Mouse (Mus musculus): ENCODE results near the gene Gm4881. TPM values are rescaled to one million over a fixed set of nuclear protein-coding genes. Genes with fewer than 3 reads are reported as not detected.

Gm4881 gene
- polyA plus RNA-seq, 1 experiment from 2014 or later, result 1.3 TPM

DNA sequence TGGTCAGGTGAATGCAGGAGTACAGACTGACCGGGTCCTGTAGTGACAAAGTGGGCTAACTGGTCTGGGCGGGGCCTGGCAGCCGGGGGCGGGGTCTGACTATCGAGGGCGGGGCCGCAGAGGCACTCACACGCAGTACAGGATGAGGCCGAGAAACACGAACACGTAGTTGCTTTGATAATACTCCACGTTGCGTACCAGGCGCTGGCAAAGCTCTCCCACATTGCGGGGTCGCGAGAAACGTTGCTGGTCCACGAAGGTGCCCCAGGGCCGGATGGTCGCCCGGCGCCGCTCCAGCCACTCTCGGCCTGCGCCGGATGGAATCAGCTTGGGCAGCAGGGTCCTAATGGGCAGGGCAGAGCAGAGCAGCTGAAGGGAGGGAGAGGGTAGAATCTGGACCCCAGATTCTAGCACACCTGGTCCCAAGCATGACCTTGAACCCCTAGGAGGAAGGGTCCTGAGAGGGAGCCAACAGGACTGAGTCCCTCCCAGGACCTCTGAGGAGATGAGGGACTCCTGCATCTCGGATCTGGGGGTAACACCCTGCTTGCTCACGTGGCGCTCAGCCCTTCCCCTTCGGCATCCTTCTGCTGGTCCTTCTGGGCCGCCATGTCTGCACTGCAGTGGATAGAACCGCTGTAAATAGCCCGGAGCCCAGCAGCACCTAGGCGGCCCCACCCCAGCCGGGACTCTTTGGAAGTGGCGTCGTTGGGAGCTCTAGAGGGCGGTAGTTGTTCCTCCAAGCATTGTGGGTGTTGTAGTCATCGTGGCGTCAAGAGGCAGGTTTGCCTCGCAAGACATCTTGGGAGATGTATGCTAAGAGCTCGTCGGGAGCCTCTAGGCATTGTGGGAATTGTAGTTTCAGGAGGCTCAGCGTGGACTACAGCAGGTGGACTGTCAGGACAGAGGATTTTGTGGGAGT lies 27.9 kb upstream of the Gm4881 start, which contains the start of gene Rabac1:
Gene Rabac1 (minus strand): TSS at position 783 of the 922 bp plus-strand sequence.
- peak; percentile 91 for ATAC-seq (replicated peaks)
- Histone ChIP-seq H3K9me3 (no peaks in the 10 kb centered on the region), H3K36me3 (peaks cover under 1% of the 10 kb centered on the region; the same call in 1 of the 2 replicates), H3K4me3 (peak within 1 kb of the TSS; percentile 80), H3K27me3 (no peaks in the 10 kb centered on the region), H3K4me1 (peaks cover 18% of the 10 kb centered on the region), H3K27ac (replicated peaks) (peak within 1 kb of the TSS; percentile 75), H3K9ac (replicated peaks) (peak within 1 kb of the TSS; percentile 86), H3K4me2 (replicated peaks) (peak within 1 kb of the TSS; percentile 83)
- under 1% methylated on average over 45 of the region's 45 CpGs for WGBS

- WGBS, result 8% methylated on average over 19 of the region's 19 CpGs
- Histone ChIP-seq H3K9me3 (no peaks in the 10 kb centered on the region), H3K4me3 (peak overlapping the region; percentile 80), H3K27ac (replicated peaks) (peak overlapping the region; percentile 75), H3K4me1 (peaks cover 18% of the 10 kb centered on the region), H3K27me3 (no peaks in the 10 kb centered on the region), H3K9ac (replicated peaks) (peak overlapping the region; percentile 86), H3K36me3 (no peaks in the 10 kb centered on the region), H3K4me2 (replicated peaks) (peak overlapping the region; percentile 83)
- ATAC-seq (replicated peaks), result 0 out of 2 replicates have a peak, but pooled peaks have one; percentile 3
Measured at GRCm38 (mm10) chr7:24971261-24971971, 27.1 kb upstream of the Gm4881 start.

- Histone ChIP-seq H3K9ac (replicated peaks) (no peak overlapping the region), H3K27ac (replicated peaks) (no peak overlapping the region), H3K4me3 (no peak overlapping the region), H3K36me3 (no peaks in the 10 kb centered on the region), H3K9me3 (no peaks in the 10 kb centered on the region), H3K4me1 (peaks cover 18% of the 10 kb centered on the region), H3K4me2 (replicated peaks) (no peak overlapping the region), H3K27me3 (no peaks in the 10 kb centered on the region)
- WGBS, result 95% methylated on average over 3 of the region's 3 CpGs
- no peak for ATAC-seq (replicated peaks)
Measured at GRCm38 (mm10) chr7:24970341-24970740, 26.0 kb upstream of the Gm4881 start.

DNA sequence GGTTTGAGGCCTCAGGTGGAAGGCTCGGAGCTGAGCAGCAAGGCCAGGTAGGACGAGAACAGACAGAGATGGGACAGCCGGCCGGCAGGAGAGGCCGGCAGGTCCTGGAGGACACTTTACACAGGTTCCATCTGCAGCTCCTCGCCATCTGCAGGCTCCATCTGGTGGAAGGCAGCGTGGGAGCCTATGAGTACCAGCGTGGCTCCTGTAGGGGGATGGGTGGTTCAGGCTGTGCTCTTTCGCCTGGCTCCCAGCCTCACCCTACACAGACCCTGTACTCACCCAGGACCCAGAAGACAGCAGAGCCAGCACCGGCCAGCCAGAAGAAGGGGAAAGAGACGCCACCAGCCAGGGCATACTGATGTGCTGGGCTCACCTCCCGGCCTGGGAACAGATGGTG lies 25.5 kb upstream of the Gm4881 start:
- no peaks in the 10 kb centered on the region for H3K27me3 ChIP-seq
- H3K4me1 ChIP-seq, result peaks cover 18% of the 10 kb centered on the region
- 70% methylated on average over 12 of the region's 12 CpGs for WGBS
- no peaks in the 10 kb centered on the region for H3K9me3 ChIP-seq
- no peaks in the 10 kb centered on the region for H3K36me3 ChIP-seq
- H3K4me2 ChIP-seq (replicated peaks), result no peak overlapping the region
- no peak overlapping the region for H3K9ac ChIP-seq (replicated peaks)
- no peak for ATAC-seq (replicated peaks)
- no peak overlapping the region for H3K27ac ChIP-seq (replicated peaks)
- no peak overlapping the region for H3K4me3 ChIP-seq

DNA sequence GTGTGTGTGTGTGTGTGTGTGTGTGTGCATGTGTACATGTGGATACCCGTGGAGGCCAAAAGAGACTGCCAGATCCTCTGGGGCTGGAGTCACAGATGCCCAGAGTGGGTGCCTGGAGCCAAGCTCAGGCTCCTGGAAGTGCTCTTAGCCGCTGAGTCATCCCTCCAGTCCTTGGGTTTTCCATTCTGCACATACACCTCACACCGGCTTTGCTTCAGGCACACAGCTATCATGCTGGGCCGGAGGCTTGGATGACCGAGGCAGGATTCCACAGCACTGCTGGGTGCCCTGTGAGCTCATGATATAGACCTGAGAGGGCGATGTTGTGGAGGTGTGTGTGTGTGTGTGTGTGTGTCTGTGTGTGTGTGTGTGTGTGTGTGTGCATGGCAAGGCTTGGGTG lies 24.2 kb upstream of the Gm4881 start:
- Histone ChIP-seq H3K27me3 (no peaks in the 10 kb centered on the region), H3K9ac (replicated peaks) (no peak overlapping the region), H3K36me3 (no peaks in the 10 kb centered on the region), H3K4me3 (no peak overlapping the region), H3K4me2 (replicated peaks) (no peak overlapping the region), H3K4me1 (peaks cover 18% of the 10 kb centered on the region), H3K27ac (replicated peaks) (no peak overlapping the region), H3K9me3 (no peaks in the 10 kb centered on the region)
- ATAC-seq (replicated peaks), result no peak
- WGBS, result 67% methylated on average over 6 of the region's 6 CpGs

DNA sequence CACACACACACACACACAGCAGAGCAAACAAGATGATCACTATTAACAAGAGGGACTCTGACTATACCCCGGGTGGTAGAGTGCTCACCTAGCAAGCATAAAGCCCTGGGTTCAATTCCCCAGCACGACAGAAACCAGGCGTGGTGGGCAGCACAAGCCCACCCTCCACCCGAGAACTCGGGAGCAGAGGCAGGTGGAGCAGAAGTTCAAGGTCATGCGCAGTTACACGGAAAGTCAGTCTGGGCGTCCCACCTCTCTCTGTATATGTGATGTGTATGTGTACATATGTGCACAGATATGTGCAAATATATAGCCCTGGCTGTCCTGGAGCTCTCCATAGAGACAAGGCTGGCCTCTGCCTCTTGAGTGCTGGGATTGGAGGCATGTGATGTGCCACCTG lies 23.7 kb upstream of the Gm4881 start:
- H3K9ac ChIP-seq (replicated peaks), result no peak overlapping the region
- H3K4me1 ChIP-seq, result peaks cover 18% of the 10 kb centered on the region
- no peak for ATAC-seq (replicated peaks)
- H3K27me3 ChIP-seq, result no peaks in the 10 kb centered on the region
- no peak overlapping the region for H3K4me2 ChIP-seq (replicated peaks)
- 86% methylated on average over 8 of the region's 8 CpGs for WGBS
- no peaks in the 10 kb centered on the region for H3K9me3 ChIP-seq
- H3K27ac ChIP-seq (replicated peaks), result no peak overlapping the region
- no peak overlapping the region for H3K4me3 ChIP-seq
- no peaks in the 10 kb centered on the region for H3K36me3 ChIP-seq

DNA sequence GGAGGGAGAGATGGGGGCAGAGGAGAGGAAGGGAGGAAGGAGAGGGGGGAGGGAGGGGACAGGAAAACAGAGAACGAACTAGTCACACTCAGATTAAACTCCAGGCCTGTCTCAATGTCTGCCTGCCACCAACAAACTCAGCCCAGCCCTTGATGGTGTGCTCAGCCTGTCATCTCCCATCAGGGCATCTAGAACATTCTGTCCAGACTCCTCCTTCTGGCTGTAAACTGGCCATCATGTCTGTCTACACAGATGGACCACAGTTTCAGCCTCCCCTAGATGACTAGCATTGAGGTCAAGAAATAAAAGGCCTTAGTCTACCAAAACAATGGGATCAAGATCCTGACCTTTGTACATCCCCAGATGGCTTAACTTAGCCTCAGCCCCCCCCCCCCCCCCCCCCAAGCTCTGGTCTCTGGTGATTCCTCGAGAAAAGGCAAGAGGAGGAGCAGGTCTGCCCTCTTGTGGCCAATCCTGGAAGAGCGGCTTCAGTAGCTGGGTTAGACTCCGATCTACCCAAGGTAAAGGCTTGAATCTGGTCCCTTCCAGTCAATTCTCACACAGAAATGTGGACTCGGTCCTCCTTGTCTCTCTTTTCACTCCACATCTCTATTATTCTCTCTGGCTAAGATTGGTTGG lies 20.7 kb upstream of the Gm4881 start:
- WGBS, result 18% methylated on average over 5 of the region's 5 CpGs
- Histone ChIP-seq H3K4me3 (no peak overlapping the region), H3K4me1 (peaks cover 4% of the 10 kb centered on the region; the same call in 1 of the 2 replicates), H3K9me3 (no peaks in the 10 kb centered on the region), H3K27me3 (no peaks in the 10 kb centered on the region), H3K9ac (replicated peaks) (no peak overlapping the region), H3K4me2 (replicated peaks) (no peak overlapping the region), H3K36me3 (no peaks in the 10 kb centered on the region), H3K27ac (replicated peaks) (no peak overlapping the region)
- peak; percentile 42; the same call in 1 of the 2 replicates for ATAC-seq (replicated peaks)

DNA sequence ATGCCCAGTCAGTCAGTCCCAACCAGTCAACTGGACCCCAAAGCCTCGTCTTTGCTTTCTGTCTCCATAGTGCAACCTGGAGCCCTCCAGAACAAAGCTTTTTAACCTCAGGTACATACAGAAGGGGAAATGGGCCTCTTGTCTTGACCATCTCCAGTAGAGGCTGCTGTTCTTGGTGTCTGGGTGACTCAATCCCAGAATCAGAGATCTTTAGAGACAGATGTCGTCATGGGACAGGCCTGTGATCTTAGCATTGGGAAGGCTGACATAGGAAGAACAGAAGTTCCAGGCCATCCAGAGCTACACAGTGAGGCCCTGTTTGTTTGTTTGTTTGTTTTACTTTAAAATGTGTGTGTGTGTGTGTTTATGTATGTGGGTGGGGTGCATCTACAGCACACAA lies 20.0 kb upstream of the Gm4881 start:
- no peaks in the 10 kb centered on the region for H3K4me1 ChIP-seq
- H3K36me3 ChIP-seq, result no peaks in the 10 kb centered on the region
- no peak overlapping the region for H3K4me3 ChIP-seq
- H3K4me2 ChIP-seq (replicated peaks), result no peak overlapping the region
- ATAC-seq (replicated peaks), result no peak
- no peaks in the 10 kb centered on the region for H3K9me3 ChIP-seq
- WGBS, result 80% methylated on average over 2 of the region's 2 CpGs
- H3K9ac ChIP-seq (replicated peaks), result no peak overlapping the region
- no peak overlapping the region for H3K27ac ChIP-seq (replicated peaks)
- no peaks in the 10 kb centered on the region for H3K27me3 ChIP-seq

DNA sequence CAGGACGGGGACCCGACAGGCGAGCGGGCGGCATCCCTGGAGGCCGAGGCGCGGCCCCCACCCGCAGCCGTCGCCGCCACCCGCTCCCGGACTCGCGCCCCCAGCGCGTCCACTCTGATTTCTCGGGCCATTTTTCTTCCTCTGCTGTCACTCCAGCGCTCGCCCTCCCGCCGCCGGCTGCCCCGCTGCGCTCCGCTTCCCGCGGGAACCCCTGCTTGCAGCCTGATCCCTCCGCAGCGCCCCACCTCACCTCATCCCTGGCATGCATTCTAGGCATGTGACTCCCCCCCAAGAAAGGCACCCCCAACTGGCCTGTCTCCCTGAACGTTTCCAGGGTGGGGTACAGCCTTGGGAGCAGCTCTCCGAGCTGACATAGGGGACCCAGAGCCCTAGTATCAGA lies 10.9 kb upstream of the Gm4881 start:
- peak overlapping the region; percentile 53 for H3K4me2 ChIP-seq (replicated peaks)
- peaks cover 21% of the 10 kb centered on the region for H3K4me1 ChIP-seq
- ATAC-seq (replicated peaks), result no peak
- H3K36me3 ChIP-seq, result no peaks in the 10 kb centered on the region
- 3% methylated on average over 16 of the region's 33 CpGs for WGBS
- peak overlapping the region; percentile 37 for H3K4me3 ChIP-seq
- no peaks in the 10 kb centered on the region for H3K9me3 ChIP-seq
- H3K27me3 ChIP-seq, result peaks cover 55% of the 10 kb centered on the region
- H3K9ac ChIP-seq (replicated peaks), result no peak overlapping the region
- no peak overlapping the region for H3K27ac ChIP-seq (replicated peaks)

- 0 out of 2 replicates have a peak, but pooled peaks have one; percentile 21 for ATAC-seq (replicated peaks)
- Histone ChIP-seq H3K9me3 (no peaks in the 10 kb centered on the region), H3K9ac (replicated peaks) (peak overlapping the region; percentile 35), H3K4me2 (replicated peaks) (peak overlapping the region; percentile 53), H3K4me1 (peaks cover 25% of the 10 kb centered on the region), H3K4me3 (peak overlapping the region; percentile 37), H3K27ac (replicated peaks) (no peak overlapping the region), H3K36me3 (no peaks in the 10 kb centered on the region), H3K27me3 (peaks cover 63% of the 10 kb centered on the region)
- WGBS, result 2% methylated on average over 22 of the region's 30 CpGs
Measured at GRCm38 (mm10) chr7:24954450-24954849, 10.2 kb upstream of the Gm4881 start.

DNA sequence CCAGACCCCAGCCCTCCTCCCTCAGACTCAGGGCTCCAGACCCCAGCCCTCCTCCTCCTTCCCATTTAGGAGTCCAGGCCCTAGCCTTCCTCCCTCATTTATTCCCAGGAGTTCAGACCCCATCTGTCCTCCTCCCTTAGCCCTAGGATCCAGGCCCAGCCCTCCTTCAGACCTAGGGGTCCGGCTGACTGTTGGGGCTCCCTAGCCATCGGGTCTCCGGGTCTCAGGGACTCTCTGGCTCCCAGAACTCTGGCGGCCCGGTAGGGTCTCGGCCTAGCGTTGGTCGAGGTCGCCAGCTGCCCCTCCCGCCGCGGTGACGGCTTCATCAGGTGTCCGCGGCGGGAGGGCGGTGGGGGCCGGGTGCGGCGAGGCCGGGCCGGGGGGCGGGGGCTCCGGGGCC lies 9.7 kb upstream of the Gm4881 start:
- Histone ChIP-seq H3K4me2 (replicated peaks) (peak overlapping the region; percentile 53), H3K9me3 (no peaks in the 10 kb centered on the region), H3K27ac (replicated peaks) (no peak overlapping the region), H3K27me3 (peaks cover 66% of the 10 kb centered on the region), H3K36me3 (no peaks in the 10 kb centered on the region), H3K9ac (replicated peaks) (peak overlapping the region; percentile 35), H3K4me1 (peaks cover 25% of the 10 kb centered on the region), H3K4me3 (peak overlapping the region; percentile 37)
- 2% methylated on average over 24 of the region's 24 CpGs for WGBS
- no peak for ATAC-seq (replicated peaks)

Measured in forebrain, embryonic 15.5 days (tissue).